Mouse (Mus musculus): ENCODE results near the gene Tmem160.

DNA sequence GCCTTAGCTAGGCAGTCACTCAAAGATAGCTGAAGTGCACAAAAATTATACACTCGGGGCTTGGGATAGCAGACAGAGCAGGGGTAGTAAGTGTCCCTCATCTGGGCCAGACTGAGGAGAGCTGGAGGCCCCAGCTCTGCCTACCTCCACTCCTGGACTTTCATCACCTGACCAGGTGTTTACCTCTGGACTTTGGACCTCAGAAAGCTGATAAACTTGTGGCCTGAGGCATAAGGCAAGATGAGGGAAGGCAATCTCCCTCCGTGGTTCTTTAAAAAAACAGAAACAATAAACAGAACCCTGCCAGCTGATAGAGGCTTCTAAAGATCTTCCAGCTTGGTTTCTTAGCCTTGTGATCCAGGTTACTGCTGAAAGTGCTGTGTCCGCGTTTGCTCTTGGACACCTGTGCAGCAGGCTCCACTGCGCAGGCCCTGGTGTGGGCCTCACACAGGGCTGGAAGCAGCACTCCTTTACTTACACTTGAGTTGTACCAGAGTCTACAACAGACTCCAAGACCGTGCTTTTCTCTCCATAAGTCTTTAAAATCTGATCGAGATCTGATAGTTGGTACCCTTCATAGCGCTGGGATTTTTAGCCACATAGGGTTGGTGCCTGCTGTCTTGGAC is 32.0 kb upstream of the Tmem160 start:
- TF ChIP-seq CTCF (IDR thresholded peaks at IDR 0.05; ENCODE audit: control insufficient read depth, insufficient read depth, insufficient read length) = no peak
- TF ChIP-seq USF1 (IDR thresholded peaks at IDR 0.05; ENCODE audit: low read depth) = no peak
- TF ChIP-seq MAX (IDR thresholded peaks at IDR 0.05) = no peak
- no peak for TF ChIP-seq MYOD1 (IDR thresholded peaks at IDR 0.05; ENCODE audit: control insufficient read depth, insufficient read length, low read depth)
- no peak for TF ChIP-seq FOSL1 (IDR thresholded peaks at IDR 0.05; ENCODE audit: insufficient read depth, low read length, poor library complexity, severe bottlenecking)
- no peak for TF ChIP-seq MYOG (IDR thresholded peaks at IDR 0.05; ENCODE audit: control insufficient read depth, extremely low read depth, insufficient read length)
